Mouse (Mus musculus) lung, postnatal 10 days (tissue): ENCODE measurements at regions not wholly inside any gene's neighbourhood (a gene's known extent, or its start where the extent isn't known, plus 50 kb on each side); places are given as distances from the start of the nearest gene placed in this dataset.

Experiments used
- DNase-seq: peaks from one replicate; pipeline ENCODE4 v3.0.0; 2021

DNA sequence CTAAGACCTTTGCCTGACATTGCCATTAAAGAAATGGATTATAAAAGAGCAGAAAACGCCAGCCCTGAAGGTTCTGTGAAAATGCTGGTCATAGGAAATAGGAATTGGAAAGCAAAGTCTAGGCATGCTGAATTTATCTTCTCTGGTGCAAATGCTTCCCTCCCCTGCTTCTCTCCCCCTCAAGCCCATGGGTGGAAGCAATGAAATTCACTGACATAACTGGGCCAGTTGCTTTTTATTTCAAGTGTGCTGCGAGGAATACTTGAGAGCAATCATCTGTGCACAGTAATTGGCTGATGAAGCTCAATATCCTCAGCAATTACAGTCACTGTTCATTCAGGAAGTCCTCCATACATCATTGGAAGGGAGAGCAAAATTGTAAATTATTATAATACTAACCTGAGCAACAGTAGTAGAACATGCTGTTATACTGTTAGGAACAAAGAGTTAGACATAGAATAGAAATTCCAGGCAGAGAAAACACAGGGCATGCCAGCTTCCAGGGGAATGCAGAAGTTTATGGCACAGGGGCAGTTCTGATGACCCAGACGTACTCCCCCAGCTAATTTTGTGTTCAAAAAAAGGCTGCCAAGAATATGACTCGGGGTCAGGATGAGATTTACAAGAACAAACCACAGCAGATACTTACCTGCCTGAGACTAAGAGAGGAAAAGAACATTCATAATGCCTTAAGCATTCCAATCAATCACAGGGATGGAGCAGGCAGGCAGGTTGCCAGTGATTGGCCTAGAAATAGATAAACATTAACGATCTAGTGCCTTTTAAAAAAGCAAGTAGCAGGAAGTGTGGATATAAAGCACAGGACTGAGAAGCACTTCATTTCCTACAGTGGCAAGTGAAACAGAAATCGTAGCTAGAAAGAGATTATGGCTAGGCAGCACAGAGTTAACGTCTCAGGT is 325.1 kb downstream of the Serpinb8 start:
- DNase-seq: no peak

DNA sequence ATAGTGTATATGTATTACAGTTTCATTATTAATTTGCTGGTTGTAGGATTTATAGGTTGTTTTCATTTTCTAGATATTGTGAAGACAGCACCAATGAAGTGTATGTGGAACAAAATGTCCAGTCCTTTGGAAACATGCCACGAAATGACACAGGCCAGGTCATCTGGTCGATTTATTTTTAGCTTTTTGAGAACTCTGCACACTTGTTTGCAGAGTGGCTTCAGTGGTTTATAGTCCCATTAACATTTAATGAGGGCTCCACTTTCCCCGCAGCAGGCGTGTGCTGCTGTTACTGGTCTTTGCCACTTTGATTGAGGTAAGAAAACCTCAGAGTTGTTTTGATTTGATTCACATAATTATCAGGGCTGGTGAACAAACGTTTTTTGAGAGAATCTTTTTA is 327.2 kb downstream of the Serpinb8 start:
- DNase-seq: peak; percentile 11

DNA sequence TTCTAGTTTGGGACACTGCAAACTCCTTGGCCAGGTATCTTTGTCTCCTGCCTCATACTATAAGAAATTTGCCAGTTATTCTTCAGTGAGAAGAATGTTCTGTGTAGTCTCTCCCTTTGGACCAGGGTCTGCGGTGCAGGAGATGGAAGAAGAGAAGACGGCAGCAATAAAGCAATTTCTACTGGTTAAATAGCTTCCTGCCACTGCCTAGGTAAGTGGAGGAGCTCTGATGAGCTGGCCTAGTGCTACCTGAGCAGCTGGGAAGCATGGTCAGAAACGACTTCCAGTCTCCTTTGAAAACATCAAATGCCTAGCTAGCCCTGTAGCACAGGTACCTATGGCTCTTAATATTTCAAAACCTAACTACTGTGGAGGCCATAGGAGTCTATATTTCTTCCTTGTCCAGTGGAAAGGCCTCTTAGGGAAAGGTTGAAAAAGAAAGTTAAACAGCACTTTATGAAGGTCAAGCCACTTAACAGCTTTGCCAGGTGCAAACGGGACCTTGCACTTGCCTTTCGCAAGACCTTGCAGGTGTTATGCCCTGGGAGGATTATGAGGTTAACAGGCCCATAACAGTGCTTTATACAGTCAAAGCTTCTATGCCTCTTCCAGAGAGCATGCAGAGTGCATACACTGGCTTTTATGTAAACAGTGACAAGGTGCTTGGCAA is 351.9 kb downstream of the Serpinb8 start:
- peak; percentile 20 for DNase-seq

DNA sequence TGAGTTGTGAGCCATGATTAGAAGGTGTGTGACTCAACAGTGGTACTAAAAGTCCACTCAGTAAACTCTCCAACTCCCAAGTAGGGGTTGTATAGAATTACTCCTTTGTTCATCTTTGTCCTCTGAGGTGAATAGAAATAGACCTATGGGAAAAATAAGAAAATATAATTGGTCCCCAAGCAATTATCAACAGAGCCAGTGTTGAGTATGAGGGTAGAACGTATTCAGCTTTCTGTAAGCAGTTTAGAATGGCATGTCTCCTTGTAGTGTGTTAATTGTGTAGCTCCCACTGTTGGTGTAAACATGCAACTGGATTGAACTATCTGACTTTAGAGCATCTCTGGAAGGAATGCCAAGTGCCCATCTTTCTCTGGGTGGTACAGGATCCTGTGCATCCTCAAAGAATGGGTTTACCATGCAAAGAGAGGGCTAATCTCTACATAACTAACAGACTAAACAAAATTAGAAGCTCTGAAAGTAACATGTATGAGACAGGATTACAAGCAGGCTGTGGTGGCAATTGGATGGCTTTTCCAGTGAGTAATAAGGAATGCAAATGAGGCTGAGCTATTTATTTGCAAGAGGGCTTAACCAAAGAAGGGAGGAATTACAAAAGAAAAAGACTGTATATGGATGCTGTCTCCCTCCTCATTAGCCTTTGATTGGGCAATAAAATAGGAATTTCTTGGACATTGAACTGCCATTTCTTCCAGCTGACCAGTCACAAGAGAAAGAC is 356.6 kb downstream of the Serpinb8 start:
- no peak for DNase-seq

DNA sequence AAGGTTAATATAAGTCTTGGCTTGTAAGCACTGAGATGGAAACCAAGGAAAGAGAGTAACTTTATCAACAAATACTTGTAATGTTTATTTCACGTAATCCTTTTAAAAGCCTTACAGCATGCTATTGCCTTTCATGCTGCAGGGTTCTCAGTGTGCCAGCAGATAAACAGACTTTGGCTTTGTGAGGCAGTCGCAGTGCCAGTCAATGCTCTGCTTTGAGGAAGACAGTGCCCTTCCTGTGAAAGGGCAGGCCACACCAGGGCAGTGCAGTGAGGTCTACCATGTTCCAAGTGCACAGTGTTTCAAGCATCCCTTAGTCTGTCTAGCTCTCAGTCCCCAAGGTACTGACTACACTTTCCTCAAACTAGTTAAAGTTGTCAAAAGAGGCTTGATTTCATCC is 360.6 kb downstream of the Serpinb8 start:
- peak; percentile 3 for DNase-seq

DNA sequence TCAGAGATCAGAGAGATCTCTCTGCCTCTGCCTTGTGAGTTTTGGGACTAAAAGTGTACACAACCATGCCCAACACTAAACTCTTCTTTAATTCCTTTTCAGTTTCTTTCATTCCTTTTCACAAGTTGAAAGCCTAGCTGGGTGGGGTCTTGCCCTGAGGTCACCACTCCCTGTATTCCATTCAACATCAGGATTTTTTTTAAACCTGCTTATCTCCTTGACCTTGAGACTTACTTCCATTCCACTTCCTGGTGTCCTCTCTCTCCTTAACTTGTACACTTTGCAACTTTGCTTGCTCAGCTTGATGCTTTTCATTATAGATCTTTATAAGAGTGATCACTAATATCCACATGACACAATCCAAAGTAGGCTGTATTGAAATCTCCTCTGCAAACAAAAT is 371.2 kb downstream of the Serpinb8 start:
- DNase-seq: no peak

DNA sequence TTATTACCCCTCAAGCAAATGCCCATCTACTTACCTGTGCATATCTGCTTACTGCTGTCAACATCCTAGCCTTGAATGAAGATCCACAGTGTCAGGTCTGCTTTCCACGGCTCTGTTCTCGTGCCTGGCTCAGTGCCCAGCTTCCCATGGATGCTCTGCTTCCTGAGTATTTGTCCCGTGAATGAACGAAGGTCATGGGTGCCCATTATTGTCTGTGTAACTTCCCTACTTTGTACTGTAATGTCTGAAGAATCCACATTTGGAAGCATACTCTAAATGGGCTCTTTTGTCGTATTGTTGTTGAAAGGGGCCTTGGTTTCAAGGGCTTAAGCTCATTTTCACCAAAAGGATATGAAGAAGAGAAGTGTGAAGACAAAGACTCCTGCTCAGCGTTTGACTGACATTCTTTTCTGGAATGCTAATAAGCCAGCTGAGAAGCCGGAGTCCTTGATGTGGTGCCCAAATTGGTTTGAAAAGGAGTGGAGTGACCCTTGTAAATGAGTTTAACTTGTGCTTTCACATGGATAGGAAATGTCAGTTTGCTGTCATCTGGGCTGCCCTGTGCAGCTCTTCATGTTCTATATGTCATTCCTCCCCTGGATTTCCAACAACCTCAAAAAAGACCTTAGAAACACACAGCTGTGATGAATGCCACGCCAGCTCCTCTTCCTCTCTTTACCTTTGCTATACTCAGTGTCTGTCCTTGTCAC is 386.0 kb downstream of the Serpinb8 start:
- no peak for DNase-seq

DNA sequence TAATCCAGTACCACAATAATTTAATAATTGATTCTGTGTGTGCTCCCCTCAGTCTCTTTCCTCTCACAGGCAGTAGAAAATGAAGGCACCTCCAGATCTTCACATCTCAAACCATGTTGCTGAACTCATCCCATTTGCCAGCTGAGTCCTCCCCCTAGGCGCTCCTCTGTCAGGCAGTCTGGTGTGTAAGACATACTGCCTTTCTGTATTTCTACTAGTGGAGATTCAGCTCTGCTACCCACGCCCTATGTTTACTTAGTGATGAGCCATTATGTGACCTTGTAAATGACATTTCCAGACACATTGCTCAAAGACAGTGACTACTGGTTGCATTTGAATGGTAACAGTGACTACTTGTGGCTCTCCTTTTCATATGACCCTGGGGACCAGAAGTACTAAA is 387.9 kb downstream of the Serpinb8 start:
- no peak for DNase-seq

DNA sequence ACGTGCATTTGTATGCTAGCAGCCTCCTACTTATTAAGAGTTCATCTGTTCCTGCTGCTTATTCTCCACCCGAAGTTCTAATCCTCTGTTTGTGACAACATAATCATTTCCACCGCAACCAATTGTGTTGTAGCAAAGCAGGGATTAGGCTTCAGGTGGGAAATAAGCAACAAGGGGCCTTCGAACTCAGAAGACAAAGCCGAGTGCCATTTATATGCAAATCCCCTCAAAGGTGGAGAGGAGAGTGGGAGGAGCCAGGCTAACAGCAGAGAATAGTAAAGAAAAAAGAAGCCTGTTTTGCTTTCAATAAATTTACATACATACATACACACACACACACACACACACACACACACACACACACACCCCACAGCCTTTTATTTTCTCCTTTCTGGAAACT is 388.6 kb downstream of the Serpinb8 start:
- DNase-seq: no peak

DNA sequence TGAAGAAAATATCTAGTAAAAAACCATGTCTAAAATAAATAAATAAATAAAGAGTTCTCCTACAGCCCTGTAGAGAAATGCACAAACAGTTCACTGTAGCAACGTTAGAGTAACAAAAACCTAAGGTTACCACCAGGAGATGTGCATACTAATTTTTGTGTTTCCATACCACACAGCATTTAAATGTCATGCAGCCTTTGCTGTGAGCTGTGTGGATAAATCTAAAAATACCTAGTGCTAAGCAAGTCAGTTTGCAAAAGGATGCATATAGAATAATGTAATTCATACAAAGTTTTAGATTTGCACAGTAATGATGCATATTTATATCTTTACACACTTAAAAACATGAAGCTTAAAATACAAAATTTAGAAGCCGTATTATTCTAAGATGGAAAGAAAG is 395.8 kb downstream of the Serpinb8 start:
- no peak for DNase-seq

DNA sequence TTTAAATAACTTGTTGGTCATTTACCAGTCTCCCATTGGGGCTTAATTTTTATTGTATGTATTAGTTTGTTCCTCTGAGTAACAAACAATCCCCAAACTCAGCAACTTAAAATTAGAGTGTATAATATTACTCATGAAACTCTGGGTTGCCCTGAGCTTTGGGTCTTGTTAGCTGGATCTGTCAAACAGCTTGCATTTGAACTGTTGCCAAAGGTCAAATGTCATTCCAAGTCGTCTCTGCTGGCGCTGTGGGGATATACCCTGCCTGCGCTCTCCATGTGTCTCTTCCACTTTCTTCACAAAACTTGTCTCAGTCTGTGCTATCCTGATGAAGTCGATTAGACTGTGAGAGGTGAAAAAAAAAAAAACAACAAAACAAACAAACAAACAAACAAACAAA is 398.3 kb downstream of the Serpinb8 start:
- DNase-seq: peak; percentile 8

DNA sequence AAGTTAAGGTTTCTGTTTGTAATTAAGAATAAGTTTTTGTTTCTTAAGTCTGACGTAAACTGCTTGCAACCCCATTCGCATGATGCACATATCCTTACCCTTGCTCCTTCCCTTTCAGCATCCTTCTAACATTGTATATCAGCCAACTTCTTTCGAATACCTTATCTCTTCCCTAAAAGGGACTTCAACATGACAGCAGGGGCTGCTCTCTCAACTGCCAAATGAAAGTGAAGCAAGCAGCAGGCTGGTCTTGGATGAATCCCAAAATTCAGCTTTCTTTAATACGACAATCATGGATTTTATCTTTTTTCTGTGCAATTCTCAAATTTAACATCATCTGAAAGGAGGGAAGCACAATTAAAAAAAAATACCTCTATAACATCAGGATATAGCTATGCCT is 403.2 kb downstream of the Serpinb8 start:
- no peak for DNase-seq

DNA sequence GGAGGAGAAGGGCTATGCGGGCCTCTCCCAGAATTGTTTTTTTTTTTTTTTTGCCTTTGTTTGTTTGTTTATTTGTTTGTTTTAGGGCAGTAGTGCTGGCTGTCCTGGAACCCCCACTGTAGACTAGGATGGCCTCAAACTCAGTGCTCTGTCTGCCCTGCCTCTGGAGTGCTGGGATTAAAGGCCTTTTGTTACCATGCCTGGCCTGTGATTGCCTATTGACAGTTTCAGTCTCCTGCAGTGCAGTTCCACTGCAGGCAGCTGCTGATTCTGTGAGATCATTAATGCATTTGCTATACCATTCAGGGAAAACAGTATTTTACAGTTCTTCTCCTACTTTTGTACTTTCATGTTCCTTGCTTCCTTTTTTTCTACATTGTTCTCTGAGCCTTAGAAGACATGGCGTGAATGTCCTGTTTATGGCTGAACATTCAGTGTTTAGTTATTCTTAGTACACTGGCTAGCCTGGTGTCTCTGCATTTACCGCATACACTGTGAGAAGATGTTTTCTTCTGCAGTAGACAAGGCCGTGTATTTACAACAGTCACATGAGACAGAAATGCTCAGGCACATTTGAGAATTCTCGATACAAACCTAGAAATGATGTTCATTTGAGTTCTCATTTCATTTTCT is 434.0 kb downstream of the Serpinb8 start:
- DNase-seq: no peak

DNA sequence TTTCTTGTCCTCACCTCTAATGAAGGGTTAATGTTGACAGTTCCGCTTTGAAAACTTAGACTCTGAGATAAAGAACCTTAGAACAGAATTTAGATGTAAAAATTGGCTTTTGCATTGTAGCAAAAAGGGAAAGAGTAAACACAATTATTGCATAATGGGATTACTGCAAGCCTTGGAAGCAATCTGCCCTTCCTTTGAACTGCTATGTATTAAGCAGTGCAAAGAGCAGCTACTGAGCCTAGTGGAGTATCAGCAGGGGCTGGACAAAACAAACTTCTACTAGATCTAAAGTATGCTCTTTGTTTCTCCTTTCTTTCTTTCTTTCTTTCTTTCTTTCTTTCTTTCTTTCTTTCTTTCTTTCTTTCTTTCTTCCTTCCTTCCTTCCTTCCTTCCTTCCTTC is 434.9 kb downstream of the Serpinb8 start:
- no peak for DNase-seq

DNA sequence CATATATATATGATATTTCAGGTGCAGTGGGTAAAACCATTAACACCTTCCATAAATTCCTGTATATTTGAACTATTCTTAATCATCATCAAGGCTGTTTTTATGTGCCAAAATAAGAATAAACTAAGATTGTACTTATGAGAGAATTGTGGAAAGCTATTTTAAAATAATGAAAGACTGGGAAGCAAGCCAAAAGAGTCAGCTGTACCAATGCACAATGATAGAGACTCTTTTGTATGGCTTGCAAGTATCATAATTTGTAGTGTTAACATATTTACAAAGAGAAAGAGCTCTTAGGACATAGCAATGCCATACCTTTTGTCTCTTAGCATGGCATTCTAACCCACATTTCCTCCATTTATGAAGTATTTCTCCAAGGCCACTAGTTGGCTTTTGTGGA is 436.7 kb downstream of the Serpinb8 start:
- DNase-seq: no peak

DNA sequence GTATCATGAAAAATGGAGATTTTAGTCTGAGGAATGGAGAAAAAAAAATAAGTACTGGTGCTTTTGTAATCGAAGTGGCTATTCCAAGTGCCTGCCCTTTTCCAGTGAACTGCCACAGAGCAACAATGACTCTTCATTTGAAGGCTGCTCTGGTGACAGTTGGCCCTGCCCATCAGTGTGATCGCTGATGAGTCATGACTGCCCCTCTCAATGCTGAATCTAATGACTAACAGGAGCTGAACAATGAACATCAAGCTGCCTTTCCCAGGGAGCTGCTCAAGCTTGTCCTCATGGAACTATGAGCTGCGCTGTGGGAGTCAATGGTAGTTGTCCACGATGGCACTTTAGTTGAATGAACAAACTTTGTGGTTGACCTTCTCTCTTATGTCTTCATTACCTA is 456.4 kb downstream of the Serpinb8 start:
- DNase-seq: no peak

DNA sequence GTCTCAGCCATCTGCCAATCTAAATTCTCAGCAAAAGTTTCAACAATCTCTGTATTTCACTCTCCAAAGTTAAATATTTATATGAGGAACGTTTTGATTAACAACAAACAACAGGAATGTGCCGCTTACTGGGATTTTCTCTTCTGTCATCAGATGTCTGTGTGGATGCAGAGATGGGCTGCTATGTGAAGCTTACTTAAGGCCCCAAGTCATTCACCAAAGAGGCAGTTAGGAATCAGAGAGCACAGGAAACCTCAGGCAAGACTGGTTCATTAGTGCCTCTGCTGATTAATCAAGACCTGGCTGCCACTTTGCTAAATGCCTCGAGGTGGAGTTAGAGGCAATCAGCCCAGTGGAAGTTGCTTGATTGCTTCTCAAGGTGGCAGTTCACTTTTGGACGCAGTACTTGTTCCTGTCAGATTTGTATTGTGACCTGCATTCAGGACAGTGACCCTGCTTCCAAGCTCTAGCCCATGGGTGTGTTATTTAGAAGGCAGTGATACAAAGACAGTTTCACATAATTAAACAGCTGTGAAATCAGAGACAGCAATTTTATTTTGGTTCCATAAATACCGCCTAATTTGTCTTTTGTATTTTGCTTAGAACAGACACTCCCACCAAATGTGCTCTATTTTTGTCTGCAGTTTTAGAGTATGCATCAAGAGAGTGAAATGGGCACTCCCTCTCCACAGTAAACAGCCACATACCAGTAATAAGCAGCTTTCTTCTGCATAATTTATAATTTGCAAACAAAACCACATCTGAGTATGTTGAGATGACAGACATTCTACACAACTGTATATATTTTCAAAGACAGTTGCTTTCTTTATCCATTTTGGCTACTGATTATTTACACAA is 457.3 kb downstream of the Serpinb8 start:
- DNase-seq: peak; percentile 9

DNA sequence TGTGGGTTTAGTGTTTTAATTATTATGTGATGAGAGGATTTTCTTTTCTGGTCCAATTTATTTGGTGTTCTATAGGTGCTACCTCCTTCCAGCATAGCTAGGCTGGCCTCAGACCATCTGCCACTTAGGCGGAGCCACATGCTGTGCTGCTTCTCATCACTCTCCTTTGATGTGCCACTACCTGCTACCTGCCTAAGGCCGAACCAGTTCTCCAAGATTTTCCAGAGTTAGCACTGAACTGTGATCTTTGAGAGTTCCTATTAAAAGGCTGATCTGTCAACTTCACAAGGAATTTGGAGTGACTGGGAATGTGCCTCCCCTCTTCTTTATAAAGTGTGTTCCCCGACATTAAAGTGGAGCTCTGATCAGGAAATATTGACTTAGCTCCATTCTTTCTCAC is 504.8 kb downstream of the Serpinb8 start:
- DNase-seq: no peak

DNA sequence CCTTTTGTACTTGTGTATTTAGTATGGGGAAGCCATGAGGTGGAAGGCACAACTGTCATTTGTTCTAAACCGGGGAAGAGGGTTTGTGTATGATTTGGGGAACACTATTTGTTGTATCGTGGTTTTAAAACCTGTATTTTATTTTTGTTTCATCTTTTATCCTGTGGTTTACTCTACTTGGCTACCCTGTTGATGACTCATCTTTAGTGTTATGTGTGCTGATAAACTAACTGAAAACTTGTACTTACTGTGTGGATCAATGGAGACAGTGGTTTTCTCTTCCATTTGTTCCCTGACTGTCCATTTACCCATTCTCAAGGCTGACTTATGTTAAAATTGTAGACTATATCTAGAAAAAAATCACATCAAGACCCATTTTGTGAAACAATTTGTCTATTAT is 512.8 kb downstream of the Serpinb8 start:
- no peak for DNase-seq

DNA sequence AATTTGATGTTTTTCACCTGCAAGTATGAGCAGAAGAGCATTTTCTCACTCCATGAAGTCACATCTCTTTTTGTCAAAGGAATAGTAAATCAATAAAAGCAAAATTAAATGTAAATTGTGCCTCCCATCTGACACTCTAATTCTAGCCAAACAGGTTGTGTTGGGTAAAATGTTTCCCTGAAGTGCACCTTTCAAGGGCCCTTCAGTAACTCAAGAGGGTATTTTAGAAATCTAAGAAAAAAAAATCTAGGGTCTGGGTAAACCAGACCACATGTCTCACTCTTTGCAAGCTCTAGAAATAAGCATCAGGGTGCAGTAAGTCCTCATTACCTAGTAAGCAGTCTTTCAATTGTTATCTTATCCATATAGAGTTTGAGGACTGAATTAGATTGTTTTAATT is 521.2 kb downstream of the Serpinb8 start:
- DNase-seq: peak; percentile 3

DNA sequence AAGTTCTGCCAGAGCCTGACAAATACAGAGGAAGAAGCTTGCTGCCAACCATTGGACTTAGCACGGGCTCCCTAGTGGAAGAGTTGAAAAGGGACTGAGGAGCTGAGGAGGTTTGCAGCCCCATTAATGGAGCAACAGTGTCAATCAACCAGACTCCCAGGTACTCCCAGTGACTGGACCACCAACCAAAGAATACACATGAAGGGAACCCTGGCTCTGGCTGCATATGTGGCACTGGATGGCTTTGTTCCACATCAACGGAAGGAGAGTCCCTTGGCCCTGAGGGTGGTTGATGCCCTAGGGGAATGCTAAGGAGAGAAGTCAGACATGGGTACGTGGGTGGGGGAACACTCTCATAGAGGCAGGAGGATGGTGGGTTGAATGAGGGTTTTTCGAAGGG is 537.6 kb downstream of the Serpinb8 start:
- DNase-seq: no peak

DNA sequence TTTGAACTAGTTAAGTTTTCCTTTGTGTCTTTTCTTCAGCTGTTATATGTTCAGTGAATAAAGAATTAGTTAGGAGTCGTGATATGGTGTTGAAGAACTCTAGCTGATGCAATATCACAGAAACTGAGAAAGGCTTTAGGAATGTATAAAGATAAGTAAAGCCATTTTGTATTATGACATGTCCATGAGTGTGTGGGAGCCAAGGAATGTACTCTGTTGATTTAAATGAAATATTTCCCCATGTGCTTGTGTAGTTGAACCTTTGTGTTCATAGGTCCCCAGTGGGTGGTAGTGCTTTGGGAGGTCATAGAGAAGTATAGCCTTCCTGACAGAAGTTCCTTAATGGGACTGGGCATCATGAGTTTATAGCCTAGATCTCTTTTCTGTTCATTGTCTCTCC is 542.2 kb downstream of the Serpinb8 start:
- no peak for DNase-seq
